Mouse (Mus musculus) G1E-ER4 (cell line): Measurements from ENCODE around the gene E030018B13Rik. TPM values are rescaled to one million over a fixed set of nuclear protein-coding genes. Genes with fewer than 3 reads are reported as not detected.
A peak's percentile ranks its signal among the peaks of the same experiment; 100 is the strongest.

ENCODE experiments used
- GATA1 ChIP-seq: IDR thresholded peaks from one replicate; pipeline ENCODE4 v1.8.0; 2012; ENCODE audit warnings: low read length, inconsistent platforms
- polyA plus RNA-seq: library from polyadenylated mRNA; stranded (reverse); fragments of >175 nt; gene quantifications from 2 replicates; pipeline ENCODE4 v1.2.3, GENCODE M21; 2012

Gene E030018B13Rik
- polyA plus RNA-seq, 1 experiment = not detected

DNA sequence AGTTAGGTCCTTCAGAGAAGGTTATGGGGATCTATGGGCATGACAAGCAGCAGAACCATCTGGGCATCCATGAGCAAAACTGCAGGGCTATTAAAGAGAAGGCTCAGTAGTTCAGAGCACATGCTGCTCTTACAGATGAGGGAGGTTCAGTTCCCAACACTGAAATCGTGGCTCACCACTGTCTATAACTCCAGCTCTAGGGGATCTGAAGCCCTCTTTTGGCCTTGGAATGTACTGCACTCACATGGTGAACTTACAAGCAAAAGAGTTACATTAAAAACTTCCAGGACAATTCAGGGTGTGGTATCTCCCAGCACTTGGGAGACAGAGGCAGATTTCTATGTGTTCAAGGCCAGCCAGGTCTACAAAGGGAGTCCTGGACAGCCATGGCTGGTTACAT, 6.3 kb downstream of the E030018B13Rik start:
- TF ChIP-seq GATA1 = no peak

GRCm38 (mm10) chr7:63924151-63924550, 7.5 kb downstream of the E030018B13Rik start:
- no peak for TF ChIP-seq GATA1

DNA sequence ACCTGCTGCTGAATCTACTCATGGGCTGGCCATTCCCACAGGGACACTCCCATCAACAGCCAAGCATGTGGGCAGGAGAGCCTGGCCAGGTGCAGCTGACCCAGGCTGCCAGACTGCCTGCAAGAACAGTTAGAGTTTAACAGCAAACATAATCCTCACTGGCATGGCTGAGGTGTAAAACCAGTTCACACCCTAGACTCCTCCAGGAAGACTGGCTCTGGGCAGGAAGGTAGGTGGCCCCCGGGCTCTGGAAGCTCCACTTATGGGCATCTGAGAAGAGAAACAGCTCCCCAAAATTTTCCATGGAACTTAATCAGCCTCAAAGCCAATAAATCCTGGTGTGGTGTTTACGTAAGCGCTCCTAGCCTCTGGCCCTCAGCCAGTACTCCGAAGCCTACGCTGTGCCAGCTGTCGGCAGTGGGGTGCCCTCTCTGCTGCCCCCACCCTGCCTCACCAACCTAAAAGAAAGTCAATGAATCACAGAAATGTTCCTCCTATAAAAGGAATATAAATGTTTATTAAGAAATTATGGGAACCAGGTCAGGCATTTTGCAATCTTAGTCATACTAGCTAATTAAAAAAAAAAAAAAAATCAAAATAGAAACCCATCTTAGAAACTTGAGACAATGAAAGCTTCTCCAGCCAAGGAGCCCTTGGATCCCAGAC, 8.2 kb downstream of the E030018B13Rik start:
- TF ChIP-seq GATA1 = no peak

- no peak for TF ChIP-seq GATA1
Measured at GRCm38 (mm10) chr7:63925413-63926360, 9.0 kb downstream of the E030018B13Rik start.

DNA sequence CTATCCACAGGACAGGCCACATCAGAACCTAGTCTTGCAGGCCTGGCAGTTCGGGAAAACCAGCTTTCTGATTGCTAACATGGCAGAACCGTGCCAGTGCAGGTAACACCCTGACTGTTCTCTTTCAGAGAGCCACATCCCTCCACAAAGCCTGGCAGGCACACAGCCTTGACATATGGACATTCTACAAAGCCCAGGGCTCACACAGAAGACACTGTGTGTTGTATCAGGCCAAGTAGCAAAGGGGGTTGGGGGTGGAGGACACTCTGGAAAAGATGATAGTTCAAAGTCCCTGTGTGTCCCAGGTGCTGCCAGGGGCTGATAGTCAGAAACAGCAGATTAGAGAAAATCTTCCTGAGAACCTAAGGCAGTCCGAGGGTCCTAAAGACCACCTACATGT, 9.8 kb downstream of the E030018B13Rik start:
- no peak for TF ChIP-seq GATA1

GRCm38 (mm10) chr7:63927121-63927520, 10.5 kb downstream of the E030018B13Rik start:
- no peak for TF ChIP-seq GATA1

DNA sequence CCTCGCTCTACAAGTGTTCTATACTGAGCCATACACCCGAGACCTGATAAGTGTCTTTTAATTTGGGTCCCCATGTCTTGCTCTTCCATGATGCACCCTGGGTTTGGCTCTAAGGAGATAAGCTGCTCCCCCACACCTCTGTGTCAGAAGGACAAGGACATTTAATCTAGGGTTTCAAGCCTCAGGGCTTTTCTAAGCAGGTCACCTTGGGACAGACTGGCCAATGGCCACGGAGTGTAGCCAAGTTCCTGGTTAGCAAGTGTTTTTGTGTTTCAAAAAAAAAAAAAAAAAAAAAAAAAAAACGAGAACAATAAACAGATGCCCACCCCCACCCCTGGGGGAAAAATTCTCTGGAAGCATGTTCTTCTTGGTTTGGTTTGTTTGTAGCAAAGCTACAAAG, 12.4 kb downstream of the E030018B13Rik start:
- no peak for TF ChIP-seq GATA1

DNA sequence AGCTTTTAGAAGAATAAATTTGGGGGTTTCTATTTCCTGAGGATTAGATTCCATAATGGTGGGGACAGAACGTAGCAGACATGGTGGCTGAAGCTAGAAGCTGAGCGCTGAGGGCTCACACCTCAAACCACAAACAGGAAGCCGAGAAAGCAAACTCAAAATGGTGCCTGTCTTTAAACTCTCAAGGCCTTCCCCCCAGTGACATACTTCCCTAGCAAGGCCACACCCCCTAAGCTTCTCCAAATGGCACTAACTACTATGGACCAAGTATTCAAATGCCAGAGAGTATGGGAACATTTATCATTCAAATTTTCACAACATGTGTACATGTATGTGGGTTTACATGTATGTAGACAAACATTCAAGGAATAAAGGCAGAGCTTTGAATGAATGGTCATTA, 13.5 kb downstream of the E030018B13Rik start:
- no peak for TF ChIP-seq GATA1

- TF ChIP-seq GATA1 = no peak
Measured at GRCm38 (mm10) chr7:63930766-63931165, 14.1 kb downstream of the E030018B13Rik start.

DNA sequence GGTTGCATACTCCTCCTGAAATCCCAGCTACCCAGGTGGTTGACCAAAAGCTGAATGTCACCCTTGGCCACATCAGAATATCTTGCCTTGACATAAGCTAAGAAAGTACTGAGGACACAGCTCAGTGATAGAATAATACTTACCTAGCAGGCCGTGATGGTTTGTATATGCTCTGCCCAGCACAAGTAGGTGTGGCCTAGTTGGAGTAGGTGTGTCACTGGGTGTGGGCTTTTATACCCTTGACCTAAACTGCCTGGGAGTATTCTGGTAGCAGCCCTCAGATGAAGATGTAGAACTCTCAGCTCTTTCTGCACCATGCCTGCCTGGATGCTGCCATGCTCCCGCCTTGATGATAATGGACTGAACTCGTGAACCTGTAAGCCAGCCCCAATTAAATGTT, 15.8 kb downstream of the E030018B13Rik start:
- TF ChIP-seq GATA1 = no peak

GRCm38 (mm10) chr7:63933905-63934304, 17.2 kb downstream of the E030018B13Rik start:
- peak; percentile 17 for TF ChIP-seq GATA1

DNA sequence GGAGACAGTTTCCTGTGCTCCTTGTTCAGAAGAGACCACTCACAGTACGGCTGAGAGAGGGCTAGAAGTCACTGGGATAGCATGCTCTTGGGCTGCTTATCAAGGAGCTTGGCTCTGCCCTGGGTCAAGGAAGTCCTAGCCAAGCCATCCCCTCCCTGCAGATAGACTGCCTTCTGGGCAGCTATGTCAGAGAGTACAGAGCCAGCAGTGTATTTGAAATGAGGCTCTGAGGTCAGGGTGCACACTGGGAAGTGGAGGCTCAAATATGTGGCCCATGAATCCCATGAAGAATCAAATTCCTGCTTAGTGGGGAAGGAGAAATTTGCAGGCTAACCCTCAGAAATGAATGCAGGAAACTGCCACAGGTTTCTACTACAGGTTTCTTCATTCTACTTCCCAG, 17.9 kb downstream of the E030018B13Rik start:
- TF ChIP-seq GATA1 = no peak

DNA sequence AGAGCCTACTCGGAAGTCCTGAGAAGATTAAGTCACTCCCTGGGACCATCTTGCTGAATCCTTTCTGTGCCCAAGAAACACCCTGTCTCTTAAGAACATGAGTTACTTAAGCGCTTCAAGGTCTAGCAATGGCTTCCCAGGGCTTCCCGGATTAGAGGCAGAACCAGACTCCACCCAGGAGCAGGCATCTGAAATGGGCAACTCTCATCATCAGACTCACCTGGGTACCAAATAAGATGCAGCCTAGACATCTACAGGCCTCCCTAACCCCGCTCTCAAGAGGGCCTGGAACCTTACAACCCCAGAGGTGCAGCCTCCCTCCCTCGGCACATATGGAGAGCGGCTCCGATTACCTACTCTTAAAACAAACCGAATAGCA, 19.1 kb downstream of the E030018B13Rik start:
- TF ChIP-seq GATA1 = no peak

- TF ChIP-seq GATA1 = no peak
Measured at GRCm38 (mm10) chr7:63936188-63936985, 19.7 kb downstream of the E030018B13Rik start.

GRCm38 (mm10) chr7:63936986-63937235, 20.3 kb downstream of the E030018B13Rik start:
- TF ChIP-seq GATA1 = no peak
